Mouse (Mus musculus) adrenal gland, postnatal 10 days (tissue): Measurements from ENCODE around the gene Sec14l5. TPM values are rescaled to one million over a fixed set of nuclear protein-coding genes. Genes with fewer than 3 reads are reported as not detected.

Experiments
- DNase-seq: peaks from one replicate; pipeline ENCODE4 v3.0.0; 2021; ENCODE audit warnings: mixed read lengths
- long read RNA-seq, 2 experiments: library from polyadenylated mRNA; stranded (forward); transcript quantifications; one replicate each; pipeline ENCODE4 v2.0.0; 2021
- total RNA-seq, 2 experiments: library from RNA; stranded (reverse); gene quantifications; 2 replicates each; pipeline ENCODE4 v1.2.3; 2021

Sec14l5 gene
- under 1 TPM; 0.39 to 0.76 TPM for total RNA-seq
- long read RNA-seq, experiment 1: 0 reads
- long read RNA-seq, experiment 2: 0 reads

DNA sequence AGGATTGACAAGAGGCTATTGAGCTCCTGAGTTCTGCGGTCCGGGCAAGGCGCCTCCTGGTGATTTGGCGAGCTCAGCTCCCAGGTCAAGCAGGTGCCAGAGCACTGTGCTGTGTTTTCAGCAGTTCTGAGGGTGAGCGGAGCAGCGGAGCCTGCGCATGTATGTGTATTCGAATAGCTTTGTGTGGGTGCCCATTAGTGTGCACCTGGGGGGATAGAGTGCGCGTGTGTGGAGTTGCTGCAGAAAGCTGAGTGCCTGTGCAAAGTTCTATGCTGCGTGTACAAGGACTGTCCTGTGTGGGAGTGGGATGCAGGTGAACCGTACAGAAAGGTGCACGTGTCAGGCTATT lies at the start of gene Sec14l5:
TSS of gene Sec14l5 (plus strand) at position 73 of the 349 bp plus-strand sequence.
- DNase-seq: no peak

DNA sequence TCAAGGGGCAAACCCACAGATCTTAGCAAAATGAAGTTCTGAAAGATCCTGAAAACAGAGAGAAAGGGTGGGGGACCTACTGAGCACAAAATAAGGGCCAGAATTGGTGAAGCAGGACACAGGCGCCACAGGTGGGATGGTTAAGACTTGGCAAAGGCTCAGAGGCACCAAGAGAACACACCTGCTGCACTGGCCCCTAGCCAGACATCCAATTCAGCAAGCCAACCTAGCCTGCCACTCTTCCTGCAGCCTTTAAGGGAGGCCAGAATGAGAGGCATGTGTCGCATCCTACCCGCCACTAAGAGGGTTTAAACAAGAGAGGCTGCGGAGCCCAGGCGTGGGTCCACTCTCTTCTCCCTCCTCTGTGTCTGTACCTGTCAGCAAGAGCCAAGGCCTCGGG lies 45.9 kb upstream of the Sec14l5 start:
- DNase-seq: no peak

DNA sequence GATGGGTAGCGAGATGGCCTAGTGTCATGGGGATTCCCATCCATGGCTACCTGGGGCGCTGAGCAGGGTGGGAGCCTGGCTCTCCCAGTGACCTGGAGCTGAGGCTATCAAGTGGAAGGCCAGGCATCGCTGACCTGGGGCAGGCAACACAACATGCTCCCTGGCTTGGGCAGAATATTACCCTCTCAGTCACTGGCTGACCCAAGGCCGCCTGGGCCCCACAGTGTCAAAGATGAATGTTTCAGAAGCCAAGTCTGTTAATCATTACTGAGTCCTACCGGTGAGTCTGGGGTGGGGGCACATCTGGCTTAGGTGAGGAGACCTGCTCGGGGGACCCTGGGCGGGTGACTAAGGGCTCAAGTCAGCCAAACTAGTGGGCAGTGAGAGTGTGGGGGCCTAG lies 37.0 kb upstream of the Sec14l5 start:
- no peak for DNase-seq

DNA sequence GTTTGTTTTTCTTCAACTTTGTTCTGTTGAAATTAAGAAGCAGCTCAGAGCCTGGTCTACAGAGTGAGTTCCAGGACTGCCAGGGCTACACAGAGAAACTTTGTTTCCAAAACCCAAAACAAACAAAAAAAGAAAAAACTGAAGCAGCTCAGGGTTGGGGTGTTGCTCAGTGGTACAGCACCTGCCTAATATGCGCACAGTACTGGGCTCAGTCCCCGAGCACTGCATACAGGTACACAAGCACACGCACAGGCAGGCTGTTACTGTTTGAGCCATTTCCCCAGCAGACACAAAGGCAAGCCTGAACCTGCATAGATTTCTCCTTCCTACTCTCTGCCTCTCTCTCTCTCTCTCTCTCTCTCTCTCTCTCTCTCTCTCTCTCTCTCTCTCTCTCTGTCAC lies 35.9 kb upstream of the Sec14l5 start:
- no peak for DNase-seq

DNA sequence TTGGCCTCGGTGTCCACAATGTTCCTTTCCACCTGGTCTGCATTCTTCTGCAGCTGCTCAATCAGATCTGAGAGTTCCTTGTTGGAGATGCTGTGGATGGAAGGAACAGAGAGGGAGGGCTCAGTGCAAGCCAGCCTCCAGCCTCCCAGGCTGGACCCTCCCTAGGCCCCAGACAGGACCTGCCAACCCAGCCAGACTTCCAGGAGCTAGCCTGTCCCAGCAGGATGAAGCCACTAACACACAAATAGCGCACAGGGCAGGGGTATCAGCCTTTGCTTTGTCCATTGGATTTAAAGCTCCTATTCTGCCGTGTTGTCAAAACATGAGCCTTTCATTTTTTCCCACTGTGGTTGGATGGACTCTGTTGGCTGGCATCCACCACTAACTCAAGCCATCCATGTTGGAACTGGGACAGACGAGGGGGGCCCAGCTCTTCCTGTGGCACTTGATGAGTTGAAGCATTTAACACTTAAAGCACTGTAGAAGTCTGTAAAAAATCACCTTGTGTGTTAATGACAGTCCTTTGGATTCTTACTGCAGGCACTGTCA lies 33.8 kb upstream of the Sec14l5 start:
- DNase-seq: no peak

DNA sequence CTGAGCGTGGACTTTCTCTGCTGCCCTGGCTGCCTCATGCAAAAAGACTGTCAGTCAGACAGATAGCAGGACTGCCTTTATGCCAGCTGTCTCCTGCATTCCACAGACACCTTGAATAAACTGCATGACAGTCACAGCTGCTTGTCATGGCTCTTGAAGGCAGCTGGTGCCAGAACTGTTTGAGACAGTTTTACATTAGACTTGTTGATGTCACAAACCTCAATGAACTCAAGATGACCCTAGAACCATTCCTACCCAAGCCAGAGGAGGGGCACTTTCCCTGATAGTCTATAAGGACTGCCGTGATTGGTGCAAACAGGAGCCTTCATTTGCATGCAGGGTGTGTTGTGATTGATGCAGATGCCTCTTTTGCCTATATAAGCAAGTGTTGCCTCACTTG lies 33.3 kb upstream of the Sec14l5 start:
- DNase-seq: no peak

DNA sequence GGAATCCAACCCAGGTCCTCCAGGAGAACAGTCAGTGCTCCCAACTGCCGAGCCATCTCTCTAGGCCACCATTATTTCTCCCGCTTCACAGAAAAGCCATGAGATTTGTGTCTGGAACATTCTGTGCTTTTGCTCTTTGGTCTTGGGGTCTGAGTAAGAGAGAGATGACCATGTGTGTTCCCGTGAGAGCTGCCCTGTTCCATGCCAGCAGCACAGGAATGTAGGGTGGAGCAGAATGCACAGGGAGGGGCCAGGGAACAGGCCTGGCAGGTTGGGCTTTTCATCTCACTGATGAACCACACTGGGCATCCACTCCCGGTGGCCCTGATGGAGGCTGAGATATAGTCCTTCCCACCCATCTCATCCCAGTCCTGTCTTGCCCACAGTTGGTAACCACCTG lies 27.5 kb upstream of the Sec14l5 start:
- no peak for DNase-seq

DNA sequence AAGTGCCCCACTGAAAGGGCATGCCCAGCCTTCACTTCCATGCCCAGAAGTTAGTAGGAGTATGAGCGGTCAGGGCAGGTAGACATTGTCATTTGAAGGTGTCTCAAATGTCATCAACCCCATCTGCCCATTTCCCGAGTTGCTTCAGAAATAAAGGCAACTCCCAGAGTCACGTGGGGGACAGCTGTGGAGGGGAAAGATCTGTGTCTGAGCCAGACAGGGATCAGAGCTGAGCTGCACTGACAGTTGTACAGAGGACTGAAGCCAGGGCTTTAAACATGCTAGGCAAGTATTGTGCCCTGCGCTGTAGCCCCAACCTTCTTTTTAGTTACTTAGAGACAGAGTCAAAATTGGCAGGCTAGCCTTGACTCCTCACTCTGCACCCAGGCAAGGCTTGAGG lies 27.1 kb upstream of the Sec14l5 start:
- no peak for DNase-seq

DNA sequence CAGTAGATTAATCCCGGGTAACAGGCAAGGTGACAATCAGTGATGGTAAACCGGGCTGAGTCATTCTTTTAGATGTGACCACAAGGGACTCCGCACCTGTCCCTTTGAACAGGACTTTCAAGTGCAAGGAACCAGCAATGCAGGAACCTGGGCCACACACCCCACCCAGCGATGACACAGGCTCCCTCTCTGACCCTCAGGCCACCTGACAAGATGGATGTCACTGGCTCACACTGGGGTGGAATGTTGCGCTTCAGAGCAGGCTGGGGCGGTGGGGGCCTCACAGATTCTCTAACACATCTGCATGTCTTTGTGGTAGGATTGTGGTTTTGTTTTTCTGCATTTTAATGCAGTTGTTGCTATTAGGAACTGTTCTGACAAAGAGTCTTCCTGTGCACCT lies 23.4 kb upstream of the Sec14l5 start:
- DNase-seq: no peak

DNA sequence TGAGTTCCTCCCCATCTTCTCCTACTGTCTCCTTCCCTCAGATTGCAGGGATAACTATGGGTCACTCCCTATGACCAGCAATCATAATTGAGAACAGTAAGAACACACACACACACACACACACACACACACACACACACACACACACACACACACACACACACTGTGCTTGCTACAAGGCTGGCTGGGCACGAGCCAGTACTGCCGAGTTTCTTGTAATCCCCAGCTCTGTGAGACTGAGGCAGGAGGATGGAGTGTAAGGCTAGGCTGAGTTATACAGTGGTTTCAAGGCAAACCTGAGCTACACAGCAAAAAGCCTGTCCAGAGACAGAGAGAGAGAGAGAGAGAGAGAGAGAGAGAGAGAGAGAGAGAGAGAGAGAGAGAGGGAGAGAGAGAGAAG lies 16.7 kb upstream of the Sec14l5 start:
- no peak for DNase-seq

DNA sequence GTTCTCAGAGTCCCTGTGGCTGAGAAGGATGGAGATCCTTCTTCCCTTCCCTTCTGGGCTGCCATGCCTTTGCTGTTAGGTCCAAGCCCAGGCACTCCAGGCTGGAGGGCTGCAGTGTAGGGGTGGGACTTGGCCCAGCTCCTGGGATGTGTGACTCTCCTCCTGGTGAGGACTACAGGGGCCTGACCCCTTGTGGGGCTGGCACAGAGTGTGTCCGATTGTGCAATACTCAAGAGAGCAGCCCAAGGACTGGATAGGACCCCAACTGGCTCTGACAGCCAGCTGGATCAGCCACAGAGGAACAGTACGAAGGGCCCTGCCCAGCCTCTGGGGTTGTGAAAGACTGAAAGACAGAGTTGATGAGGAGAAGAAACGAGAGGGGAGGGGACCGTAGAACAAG lies 16.1 kb upstream of the Sec14l5 start:
- peak; percentile 76 for DNase-seq

DNA sequence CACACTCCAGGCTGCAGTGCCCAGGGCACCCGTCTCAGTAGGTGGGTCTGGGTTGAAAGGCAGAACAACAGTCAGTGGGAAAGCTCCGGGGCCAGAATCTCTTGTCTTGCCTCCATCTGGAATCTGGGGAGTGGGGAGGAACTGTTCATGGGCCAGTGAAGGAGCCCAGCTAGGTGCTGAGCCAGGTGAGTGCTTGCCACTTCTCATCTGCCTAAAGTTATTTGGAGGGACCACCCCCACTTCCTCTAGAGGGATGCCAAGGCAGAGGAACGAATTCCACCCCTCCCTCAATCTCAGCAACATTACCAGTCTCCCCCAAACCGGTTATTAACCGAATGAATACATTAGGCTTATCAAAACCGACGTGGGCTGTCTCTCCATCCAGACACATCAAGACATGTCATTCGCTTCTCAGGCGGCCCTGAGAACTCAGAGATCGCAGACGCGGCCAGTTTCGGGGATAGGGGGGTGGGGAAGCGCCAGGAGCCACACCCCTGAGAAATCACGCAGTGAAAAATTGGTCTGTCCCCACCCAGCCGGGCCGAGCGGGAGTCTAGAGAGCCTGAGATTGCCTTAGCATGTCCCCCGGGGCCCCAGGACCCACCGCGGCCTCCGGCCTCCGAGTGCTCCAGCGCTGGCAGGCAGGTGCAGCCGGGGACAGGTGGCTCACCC lies 15.5 kb upstream of the Sec14l5 start:
- DNase-seq: no peak

DNA sequence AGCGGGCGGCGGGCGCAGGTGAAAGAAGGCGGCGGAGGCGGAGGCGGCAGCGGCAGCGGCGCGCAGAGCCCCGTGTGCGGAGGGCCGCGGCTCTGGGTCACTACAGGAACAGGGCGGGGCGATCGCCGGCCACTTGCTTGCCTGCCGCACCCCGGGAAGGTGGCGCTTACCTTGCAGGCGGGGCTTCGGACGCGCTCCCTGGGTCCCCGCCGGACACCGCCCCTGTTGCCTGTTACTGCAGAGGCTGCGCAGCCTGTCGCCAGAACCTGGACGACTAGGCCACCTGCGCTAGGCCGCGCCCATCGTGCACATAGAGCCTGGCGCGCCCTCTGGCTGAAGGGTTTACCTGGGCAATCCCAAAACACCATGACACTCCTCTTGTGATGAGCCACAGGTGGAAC lies 14.5 kb upstream of the Sec14l5 start, which contains the start of gene Ppl:
TSS of gene Ppl (minus strand) at position 21 of the 401 bp plus-strand sequence.
- DNase-seq: peak; percentile 66

DNA sequence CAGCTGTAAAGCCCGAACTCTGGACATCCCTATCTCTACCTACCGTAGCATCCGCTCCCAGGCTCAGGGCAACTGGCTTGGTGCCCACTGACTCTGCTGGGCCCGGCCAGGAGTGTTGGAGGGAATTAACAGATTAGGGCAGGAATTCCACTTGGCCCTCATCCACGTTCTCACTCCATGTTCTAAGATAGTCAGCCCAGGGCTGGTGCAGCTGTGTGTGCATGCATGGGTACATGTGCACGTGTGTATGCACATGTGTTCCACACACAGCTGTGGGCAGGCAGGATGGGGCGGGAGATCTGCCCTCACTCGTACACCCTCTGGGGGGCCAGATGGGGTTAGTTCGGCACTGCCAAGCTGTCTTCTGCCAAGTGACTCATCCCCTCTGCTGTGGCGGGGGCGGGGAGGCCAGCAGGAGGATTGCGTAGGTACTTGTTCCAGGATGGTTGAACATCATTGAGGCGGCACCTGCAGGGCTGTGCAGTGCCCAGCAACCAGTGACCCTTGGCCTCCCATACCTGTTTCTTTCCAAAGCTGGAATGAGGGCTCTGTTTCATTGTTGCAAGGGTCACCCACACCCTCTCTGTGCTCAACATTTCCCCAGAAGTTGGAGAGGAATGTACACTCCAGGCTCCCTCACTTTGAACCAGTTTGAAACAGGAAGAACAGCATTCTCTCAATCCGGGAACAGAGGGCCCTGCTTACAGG lies 12.1 kb upstream of the Sec14l5 start:
- peak; percentile 72 for DNase-seq

DNA sequence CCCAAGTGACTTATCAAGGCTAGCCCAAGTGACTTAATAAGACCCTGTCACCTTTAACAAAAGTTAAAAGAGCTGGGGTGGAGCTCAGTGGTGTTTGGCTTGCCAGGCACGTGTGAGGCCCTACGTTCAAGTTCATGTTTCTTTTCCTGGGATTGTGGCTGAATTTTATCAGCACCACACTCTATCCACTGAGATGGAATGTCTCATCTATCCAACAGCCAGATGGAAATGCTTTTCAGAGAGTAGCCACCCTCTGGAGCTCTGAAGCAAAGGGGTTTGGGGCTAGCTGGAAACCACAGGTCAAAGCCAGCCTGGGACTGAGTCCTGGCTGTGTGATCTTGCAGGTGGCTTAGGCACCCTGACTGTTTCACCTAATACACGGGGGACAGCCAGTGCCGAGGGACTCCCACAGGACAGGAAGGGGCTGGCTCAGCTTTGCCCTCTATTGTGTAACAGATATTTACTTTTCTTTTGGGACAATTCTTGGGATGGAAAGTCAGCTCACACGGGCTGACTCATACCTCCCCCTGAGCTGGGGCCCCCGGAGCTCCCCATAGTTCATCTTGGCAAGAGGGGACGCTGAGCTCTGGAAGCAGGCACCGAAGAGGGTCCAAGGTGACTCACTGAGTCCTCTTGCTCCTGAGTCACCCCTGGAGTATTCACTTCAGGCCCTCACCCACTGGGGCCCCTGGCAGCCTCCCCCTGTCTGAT lies 11.2 kb upstream of the Sec14l5 start:
- peak; percentile 34 for DNase-seq

DNA sequence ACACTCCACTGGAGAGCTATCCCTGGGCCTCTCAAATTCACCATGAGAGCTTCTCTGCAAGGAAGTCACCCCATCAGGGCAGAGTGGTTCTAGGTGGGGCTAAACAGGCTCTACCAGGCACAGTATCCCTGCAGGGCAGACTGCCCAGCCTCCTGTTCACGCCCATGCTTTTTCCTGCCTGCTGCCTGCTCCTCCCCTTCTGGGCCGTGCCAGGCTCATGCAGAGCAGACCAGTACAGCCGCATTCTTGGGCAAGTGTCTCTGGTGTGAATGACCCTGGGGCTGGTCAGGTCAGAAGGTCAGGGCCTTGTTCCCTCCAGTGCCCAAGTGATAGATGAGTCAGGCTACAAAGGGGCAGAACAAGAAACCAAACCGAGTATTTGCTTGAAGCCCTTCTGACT lies 10.4 kb upstream of the Sec14l5 start:
- DNase-seq: peak; percentile 78

DNA sequence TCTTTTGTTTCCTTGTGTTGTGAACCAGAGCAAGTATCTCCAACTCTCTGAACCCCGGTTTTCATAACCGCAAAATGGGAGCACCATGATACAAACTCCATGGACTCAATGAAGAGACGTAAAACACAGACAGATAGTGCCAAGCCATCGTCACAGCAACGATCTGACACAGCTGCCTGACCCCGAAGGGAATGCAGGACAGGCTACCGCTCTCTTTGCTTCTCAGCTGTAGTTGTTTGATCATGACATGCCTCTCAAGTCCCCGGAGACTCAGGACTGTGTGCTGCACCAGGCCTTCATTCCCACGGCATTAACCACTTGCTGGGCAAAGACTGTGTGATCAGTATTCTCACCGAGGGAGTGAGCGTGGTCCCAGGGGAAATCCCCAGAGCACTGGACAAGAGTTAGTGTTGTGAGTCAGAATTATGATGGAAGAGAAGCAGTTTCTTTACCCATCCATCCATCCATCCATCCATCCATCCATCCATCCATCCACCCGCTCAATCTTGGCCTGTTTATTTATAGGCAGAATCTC lies 9.8 kb upstream of the Sec14l5 start:
- no peak for DNase-seq

DNA sequence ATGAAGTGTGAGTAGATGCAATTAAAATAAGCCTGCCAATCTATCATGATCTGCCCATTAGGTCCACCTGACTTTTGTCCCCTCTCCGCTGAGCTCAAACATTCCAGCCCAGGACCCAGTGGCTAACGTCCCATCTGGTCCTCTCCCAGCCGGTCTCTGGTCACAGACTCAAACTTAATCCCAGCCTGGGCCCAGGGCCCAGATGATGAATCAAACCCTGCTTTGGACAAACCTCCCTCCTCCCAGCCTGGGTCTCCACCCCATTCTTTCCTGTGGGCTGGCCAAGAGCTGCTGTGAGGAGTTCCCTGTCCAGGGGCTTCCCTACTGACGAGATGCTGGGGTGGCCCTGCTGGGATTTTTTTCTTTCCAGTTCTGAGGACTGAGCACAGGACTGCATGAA lies 7.2 kb upstream of the Sec14l5 start:
- DNase-seq: peak; percentile 58

DNA sequence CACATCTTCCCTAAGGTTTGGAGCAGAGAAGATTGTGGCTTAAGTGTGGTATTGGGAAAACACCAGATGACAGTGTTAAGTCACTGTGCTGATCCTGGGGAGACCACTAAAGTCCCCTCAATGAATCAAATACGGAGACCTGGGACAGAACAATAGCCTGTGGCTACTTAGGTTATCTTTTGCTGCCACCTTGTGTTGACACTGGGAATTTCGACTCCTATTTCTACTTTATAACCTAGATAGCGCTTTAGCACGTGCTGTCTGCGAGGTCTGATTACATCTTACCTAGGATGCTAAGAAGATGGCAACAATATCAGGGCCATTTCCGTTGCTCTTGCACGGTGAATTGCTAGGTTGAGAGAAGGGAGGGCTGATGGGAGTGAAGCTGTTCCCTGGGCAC lies 1.3 kb upstream of the Sec14l5 start:
- peak; percentile 83 for DNase-seq

DNA sequence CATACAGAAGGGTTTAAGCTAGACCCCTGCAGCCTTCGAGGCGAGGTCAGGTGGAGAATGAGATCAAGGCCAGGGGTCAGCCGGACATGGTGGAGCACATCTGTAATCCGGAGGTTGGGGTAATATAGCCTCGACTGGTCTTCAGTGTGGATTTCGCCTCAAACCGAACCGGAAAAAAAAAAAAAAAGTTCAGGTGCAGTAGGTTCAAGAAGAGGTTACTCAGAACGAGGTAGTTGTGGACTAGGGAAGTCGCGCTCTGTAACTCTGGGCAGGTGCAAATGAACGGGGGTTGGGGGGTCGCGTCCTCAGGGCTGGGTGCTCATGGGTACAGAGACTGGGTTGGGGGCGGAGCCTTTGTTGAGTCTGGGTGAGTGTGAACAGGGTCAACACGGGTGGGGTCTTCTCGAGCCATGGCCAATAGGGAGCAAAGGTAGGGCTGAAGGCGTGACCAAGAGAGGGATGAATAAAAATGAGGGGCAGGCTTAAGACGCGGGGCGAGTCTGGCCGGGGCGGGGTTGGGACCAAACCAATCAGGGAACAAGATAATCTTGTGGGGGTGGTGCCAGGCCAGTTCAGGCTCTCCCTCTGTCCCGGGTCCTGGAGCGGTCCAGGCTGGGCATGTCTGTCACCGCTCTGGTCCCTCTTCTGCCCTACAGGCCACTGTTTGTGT lies 407 bp upstream of the Sec14l5 start:
- DNase-seq: peak; percentile 84

DNA sequence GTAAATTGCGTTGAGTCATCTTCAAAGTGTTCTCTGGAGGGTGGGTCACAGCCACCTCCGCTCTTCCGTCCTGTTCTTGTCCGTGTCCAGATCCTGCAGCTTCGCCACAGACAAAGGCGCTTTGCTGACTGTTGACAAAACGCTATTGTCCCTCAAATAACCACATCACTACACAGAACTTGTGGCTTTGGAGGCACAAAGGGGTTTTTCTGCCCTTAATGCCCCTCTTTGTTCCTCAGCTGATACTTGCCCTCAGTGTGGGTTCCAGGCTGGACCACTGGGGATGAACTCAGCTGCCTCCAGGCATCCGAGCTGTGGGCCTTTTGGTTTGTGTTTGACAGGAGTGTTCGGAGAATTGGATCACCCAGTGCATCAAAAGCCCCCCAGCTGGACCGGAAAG lies 3.6 kb downstream of the Sec14l5 start:
- DNase-seq: no peak

DNA sequence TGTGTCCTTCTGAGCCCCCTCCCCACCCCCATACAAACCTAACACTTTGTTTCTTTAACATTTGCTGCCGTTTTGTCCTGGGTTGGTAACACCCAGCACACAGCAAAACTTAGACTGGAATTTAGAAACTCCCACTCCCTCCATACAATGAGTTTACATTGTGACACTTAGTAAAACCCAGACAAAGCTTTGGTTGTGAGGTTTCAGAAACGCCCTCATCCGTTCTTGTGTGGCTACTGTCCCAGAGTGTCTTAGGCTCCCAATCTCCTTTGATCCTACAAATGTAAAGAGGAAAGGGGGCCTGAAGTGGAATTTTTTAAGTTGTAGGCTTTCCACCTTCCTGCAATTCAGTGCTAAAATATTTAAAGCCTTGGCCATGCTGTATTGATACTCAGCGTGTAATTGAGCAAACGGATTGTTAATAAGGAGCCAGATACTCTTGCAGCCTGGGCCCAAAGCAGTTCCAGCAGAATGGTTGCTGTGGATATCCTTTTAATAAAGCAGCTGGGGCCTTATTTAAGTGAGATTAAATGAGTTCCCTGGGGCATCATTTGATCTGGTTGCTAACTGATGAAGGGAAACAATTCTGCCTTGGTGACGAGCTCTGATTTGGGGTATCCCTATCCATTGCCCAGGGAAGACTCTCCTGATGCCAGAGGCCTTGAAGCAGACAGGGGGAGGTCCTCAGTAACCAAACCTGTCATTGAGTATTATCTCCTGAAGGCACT lies 6.6 kb downstream of the Sec14l5 start:
- no peak for DNase-seq
